Mouse (Mus musculus) hindbrain, embryonic 13.5 days (tissue): ENCODE measurements around the gene Myadml2. TPM values are rescaled to one million over a fixed set of nuclear protein-coding genes. Genes with fewer than 3 reads are reported as not detected.
"Not testable (repeated sequence)": the region's sequence is repeated elsewhere in the genome, so short reads cannot be mapped to it uniquely, and the experiment has no call there.

ENCODE experiments used
- ATAC-seq: fragments of 200-750 bp; cut with Nextera tagmentation; 2 replicates; pipeline ENCODE4 v1.8.0; 2017; ENCODE audit warnings: moderate TSS enrichment; ENCODE audit not compliant: low FRiP score
- H3K27ac ChIP-seq: fragments of 300-500 bp; sonication (generic); 2 replicates; pipeline ENCODE4 v1.5.1; 2015; ENCODE audit warnings: inconsistent platforms, mild to moderate bottlenecking, moderate library complexity
- H3K27me3 ChIP-seq: fragments of 300-500 bp; sonication (generic); 2 replicates; pipeline ENCODE4 v1.6.1; 2015; ENCODE audit warnings: mild to moderate bottlenecking, inconsistent platforms
- H3K36me3 ChIP-seq: fragments of 300-500 bp; sonication (generic); 2 replicates; pipeline ENCODE4 v1.6.1; 2015; ENCODE audit warnings: mild to moderate bottlenecking, inconsistent platforms
- H3K4me1 ChIP-seq: fragments of 300-500 bp; sonication (generic); replicated peaks from 2 replicates; pipeline ENCODE4 v1.6.1; 2015; ENCODE audit warnings: inconsistent platforms
- H3K4me2 ChIP-seq: fragments of 300-500 bp; sonication (generic); 2 replicates; pipeline ENCODE4 v1.6.1; 2015; ENCODE audit warnings: inconsistent platforms, mild to moderate bottlenecking, moderate library complexity
- H3K4me3 ChIP-seq: fragments of 300-500 bp; sonication (generic); 2 replicates; pipeline ENCODE4 v1.5.1; 2015; ENCODE audit warnings: mild to moderate bottlenecking, inconsistent platforms
- H3K9ac ChIP-seq: fragments of 300-500 bp; sonication (generic); 2 replicates; pipeline ENCODE4 v1.6.1; 2015; ENCODE audit warnings: mild to moderate bottlenecking, inconsistent platforms
- H3K9me3 ChIP-seq: fragments of 300-500 bp; sonication (generic); 2 replicates; pipeline ENCODE4 v1.6.1; 2016; ENCODE audit warnings: inconsistent platforms
- WGBS: fragments of 180-500 bp; shearing (Covaris S2); methylation state at CpG from one replicate; pipeline ENCODE4 v1.1.7; 2015; 5-methylcytosine and 5-hydroxymethylcytosine counted together
- polyA plus RNA-seq: library from polyadenylated mRNA; unstranded; fragments of >200 nt; fragmentation: Nextera tagmentation; extraction: Ambion mirVana; gene quantifications from 2 replicates; pipeline ENCODE4 v1.2.1, GENCODE M21; 2015

Myadml2 gene
- polyA plus RNA-seq, 1 experiment from 2014 or later = 0.77 TPM

DNA sequence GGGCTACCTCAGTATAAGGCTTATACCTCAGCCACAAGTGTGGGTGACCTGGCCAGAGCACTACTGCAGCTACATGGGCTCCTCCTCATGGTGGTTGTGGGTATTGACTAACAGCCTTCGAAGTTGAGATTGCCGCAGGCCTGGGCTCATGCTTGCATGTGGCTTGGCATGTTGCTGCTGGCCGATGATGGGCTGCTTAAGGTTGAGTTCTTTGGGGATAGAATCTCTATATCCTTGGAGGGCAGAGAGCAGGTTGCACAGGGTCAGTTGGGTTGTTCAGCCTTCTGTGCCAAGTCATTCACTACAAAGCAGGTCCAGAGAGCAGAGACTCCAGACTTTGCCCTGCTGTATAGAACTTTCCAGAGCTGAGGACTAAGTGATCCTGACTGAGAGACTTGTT lies 32.0 kb upstream of the Myadml2 start:
- Histone ChIP-seq H3K36me3 (peaks cover 85% of the 10 kb centered on the region), H3K9ac (no peak overlapping the region), H3K4me1 (peaks cover 12% of the 10 kb centered on the region), H3K4me3 (no peak overlapping the region), H3K4me2 (no peak overlapping the region), H3K9me3 (no peaks in the 10 kb centered on the region), H3K27ac (no peak overlapping the region), H3K27me3 (no peaks in the 10 kb centered on the region)
- WGBS = 77% methylated on average over 3 of the region's 3 CpGs
- ATAC-seq = no peak

DNA sequence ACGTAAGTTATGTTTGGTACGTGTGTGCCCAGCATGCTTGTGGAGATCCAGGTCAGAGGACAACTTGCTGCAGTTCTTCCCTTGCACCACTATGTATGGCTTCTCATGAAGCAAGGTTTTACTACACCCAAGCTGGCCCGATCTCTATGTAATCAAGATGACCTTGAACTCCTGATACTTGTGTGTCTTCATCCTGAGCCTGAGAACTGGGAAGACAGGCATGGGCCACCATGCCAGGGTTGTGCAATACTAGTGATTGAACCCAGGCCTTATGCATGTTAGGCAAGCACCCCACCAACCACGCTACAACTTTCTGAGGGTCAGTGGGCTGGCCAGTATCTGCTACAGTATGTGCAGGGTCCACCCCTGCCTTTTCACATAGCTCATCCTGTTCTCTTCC lies 29.0 kb upstream of the Myadml2 start:
- peak overlapping the region; percentile 6; the same call in 1 of the 2 replicates for H3K9ac ChIP-seq
- no peak overlapping the region for H3K27ac ChIP-seq
- no peaks in the 10 kb centered on the region for H3K9me3 ChIP-seq
- peaks cover 26% of the 10 kb centered on the region for H3K4me1 ChIP-seq
- H3K4me2 ChIP-seq = no peak overlapping the region
- no peak overlapping the region for H3K4me3 ChIP-seq
- H3K27me3 ChIP-seq = no peaks in the 10 kb centered on the region
- ATAC-seq = no peak
- 100% methylated on average over 4 of the region's 4 CpGs for WGBS
- H3K36me3 ChIP-seq = peaks cover 56% of the 10 kb centered on the region

DNA sequence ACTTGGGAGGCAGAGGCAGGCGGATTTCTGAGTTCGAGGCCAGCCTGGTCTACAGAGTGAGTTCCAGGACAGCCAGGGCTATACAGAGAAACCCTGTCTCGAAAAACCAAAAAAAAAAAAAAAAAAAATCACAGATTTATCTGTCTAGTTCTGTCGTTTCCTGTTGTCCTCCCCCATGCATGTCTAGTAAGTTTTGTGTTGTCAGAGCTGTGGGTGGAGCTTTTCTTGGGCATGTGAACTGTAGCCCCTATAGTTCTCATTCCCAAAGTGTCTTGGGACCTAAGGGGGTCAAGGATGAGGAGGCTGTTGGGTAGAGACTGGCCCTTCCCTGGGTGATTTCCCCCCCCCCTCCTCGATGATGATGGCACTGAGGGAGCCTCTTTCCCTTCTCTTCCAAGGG lies 27.9 kb upstream of the Myadml2 start:
- 92% methylated on average over 5 of the region's 5 CpGs for WGBS
- H3K9me3 ChIP-seq, H3K27ac ChIP-seq, H3K4me3 ChIP-seq, H3K27me3 ChIP-seq, H3K4me2 ChIP-seq, ATAC-seq: not testable (repeated sequence)
- H3K4me1 ChIP-seq = peaks cover 26% of the 10 kb centered on the region
- H3K36me3 ChIP-seq = peaks cover 49% of the 10 kb centered on the region
- H3K9ac ChIP-seq = peak overlapping the region; percentile 24; the same call in 1 of the 2 replicates

DNA sequence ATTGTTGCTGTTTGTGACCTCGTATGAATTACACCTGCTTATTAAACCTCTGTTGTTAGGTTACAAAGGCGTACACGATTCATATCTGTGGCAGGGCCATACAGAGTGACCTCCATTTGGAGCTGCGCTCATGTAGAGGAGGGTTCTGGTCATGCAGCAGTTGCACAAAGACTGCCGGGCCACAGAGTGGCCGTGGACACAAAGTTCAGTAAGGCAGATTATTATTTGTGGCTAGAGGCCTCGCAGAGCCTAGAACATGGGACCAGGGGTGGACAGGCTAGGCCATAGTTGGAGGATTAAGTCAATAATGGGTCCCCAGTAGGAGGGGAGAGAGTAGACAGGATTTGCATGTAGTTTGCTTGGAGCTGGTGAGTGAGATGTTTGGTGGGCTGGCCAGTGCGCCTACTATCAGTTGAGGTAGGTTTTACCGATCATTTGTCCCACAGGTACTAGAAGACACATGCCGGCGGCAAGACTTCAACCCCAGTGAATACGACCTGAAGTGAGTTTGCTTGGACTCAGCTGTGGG lies 25.7 kb upstream of the Myadml2 start:
- H3K4me2 ChIP-seq = peak overlapping the region; percentile 87
- 0 out of 2 replicates have a peak, but pooled peaks have one; percentile 4 for ATAC-seq
- peaks cover 26% of the 10 kb centered on the region for H3K4me1 ChIP-seq
- H3K4me3 ChIP-seq = peak overlapping the region; percentile 63
- H3K27me3 ChIP-seq = no peaks in the 10 kb centered on the region
- 39% methylated on average over 12 of the region's 12 CpGs for WGBS
- no peaks in the 10 kb centered on the region for H3K9me3 ChIP-seq
- peak overlapping the region; percentile 80 for H3K9ac ChIP-seq
- peak overlapping the region; percentile 90 for H3K27ac ChIP-seq
- H3K36me3 ChIP-seq = peaks cover 27% of the 10 kb centered on the region

DNA sequence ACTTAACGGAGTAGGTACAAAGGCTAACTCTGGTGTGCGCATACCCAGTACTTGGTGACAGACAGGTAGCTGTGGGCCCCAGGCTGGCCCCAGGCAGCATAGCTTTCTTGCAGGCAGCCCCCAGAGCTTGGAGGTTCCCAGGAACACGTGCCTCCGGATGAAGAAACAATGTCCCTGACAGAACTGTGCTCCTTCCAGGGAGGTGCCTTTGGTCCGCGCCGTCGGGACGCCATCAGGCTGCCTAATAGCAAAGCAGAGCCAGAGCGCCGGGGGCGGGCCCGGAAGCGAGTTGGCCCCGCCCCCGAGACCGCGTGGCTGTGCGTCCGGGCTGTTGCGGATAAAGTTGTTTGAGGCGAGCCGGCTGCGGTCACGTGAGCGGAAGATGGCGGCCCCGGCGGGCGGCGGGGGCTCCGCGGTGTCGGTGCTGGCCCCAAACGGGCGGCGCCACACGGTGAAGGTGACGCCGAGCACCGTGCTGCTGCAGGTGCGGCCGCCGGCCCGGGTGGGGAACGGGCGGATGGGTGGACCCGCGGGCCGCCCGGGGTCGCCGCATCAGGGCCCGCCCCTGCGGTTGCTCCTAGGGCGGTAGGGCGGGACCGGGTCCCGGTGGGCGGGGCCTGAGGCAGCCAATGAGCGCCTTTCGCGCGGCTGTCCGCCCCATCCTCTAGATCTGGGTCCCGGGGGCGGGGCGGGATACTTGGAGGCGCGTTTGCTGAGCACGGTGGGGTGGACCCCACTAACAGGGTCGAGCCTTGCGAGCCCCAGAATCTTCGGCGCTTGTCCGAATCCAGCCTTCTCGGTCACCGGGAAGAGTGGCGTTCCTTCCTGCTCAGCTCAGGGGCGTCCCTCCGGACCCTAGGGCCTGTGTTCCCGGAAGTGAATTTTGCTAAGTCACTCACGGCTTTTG lies 25.0 kb upstream of the Myadml2 start, which contains the start of gene Aspscr1:
Aspscr1 (plus strand) TSS at position 287 of the 907 bp plus-strand sequence.
- WGBS = 1% methylated on average over 83 of the region's 83 CpGs

DNA sequence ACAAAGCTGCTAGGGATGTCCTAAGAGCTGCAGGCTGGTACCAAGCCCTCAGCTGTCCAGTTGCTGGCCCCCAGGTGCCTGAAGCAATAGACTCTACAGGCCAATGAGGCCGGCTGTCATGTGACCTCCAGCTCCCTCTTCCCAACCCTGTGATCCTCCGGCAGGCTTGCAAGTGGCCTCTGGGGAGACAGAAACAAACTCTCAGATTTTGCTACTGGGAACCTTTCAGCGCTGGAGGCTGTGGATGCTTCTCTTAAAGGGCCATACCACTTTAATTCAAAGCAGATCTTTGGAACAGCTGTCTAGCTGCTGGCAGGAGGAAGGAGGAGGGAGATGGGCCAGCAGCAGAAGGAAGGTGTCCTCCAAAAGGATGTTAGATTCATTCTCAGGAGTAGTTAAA lies 18.7 kb upstream of the Myadml2 start:
- no peak for ATAC-seq
- 7% methylated on average over 3 of the region's 3 CpGs for WGBS
- Histone ChIP-seq H3K4me2 (no peak overlapping the region), H3K27me3 (peaks cover 39% of the 10 kb centered on the region), H3K27ac (no peak overlapping the region), H3K4me1 (no peaks in the 10 kb centered on the region; the same call in 1 of the 2 replicates), H3K36me3 (no peaks in the 10 kb centered on the region), H3K4me3 (no peak overlapping the region), H3K9me3 (no peaks in the 10 kb centered on the region), H3K9ac (0 out of 2 replicates have a peak overlapping the region, but pooled peaks have one; percentile 43)

More for the DNA sequence above, 25.0 kb upstream of the Myadml2 start, which contains the start of gene Aspscr1:
- H3K4me3 ChIP-seq = peak within 1 kb of the TSS; percentile 63
- H3K27me3 ChIP-seq = no peaks in the 10 kb centered on the region
- H3K27ac ChIP-seq = peak within 1 kb of the TSS; percentile 90
- ATAC-seq = peak; percentile 97
- peak within 1 kb of the TSS; percentile 80 for H3K9ac ChIP-seq
- peaks cover 20% of the 10 kb centered on the region for H3K36me3 ChIP-seq
- peaks cover 26% of the 10 kb centered on the region for H3K4me1 ChIP-seq
- peak within 1 kb of the TSS; percentile 87 for H3K4me2 ChIP-seq
- no peaks in the 10 kb centered on the region for H3K9me3 ChIP-seq

DNA sequence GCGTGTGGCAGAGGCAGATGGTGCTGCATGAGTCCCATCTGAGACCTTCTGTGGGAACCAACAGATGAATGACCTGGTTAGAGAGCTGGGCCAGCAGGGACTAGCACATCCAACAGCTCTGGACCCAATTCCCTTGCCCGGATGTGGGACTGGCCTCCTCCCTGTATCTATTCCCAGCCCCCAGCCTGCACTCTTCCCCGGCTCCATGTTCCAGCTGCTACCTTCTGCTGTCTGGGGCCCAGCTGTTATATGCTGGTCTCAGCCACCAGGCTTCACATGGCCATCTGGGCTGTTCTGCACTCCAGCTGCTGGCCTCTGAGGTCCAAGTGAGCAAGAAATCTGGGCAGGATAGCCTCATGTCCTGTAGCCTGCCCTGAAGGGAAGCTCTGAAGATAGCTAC lies 17.4 kb upstream of the Myadml2 start:
- Histone ChIP-seq H3K9ac (no peak overlapping the region), H3K27ac (no peak overlapping the region), H3K27me3 (peaks cover 51% of the 10 kb centered on the region), H3K4me1 (peaks cover 9% of the 10 kb centered on the region), H3K9me3 (no peaks in the 10 kb centered on the region), H3K4me3 (no peak overlapping the region), H3K36me3 (no peaks in the 10 kb centered on the region), H3K4me2 (no peak overlapping the region)
- ATAC-seq = no peak
- 68% methylated on average over 3 of the region's 3 CpGs for WGBS

DNA sequence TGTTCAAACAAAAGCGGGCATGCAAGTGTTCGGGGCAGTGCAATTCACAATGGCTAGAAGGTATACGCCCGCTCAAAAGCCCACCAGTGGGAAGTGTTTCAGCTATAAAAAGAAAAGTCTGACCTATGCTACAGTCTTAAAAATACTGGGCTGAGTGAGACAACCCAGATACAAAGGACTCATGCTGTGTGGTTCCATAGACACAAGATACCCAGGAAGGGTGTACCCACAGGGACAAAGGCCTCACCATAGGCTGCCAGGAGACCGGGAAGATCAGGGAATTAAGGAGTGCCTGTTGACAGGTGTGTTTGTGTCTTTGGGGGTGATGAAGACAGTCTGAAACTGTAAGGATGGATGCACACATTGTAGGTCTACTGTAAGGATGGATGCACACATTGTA lies 15.8 kb upstream of the Myadml2 start:
- Histone ChIP-seq H3K9me3 (no peaks in the 10 kb centered on the region), H3K4me2 (no peak overlapping the region), H3K27ac (no peak overlapping the region), H3K4me3 (no peak overlapping the region), H3K36me3 (no peaks in the 10 kb centered on the region), H3K4me1 (peaks cover 21% of the 10 kb centered on the region), H3K9ac (no peak overlapping the region), H3K27me3 (peaks cover 68% of the 10 kb centered on the region)
- 70% methylated on average over 5 of the region's 5 CpGs for WGBS
- no peak for ATAC-seq

DNA sequence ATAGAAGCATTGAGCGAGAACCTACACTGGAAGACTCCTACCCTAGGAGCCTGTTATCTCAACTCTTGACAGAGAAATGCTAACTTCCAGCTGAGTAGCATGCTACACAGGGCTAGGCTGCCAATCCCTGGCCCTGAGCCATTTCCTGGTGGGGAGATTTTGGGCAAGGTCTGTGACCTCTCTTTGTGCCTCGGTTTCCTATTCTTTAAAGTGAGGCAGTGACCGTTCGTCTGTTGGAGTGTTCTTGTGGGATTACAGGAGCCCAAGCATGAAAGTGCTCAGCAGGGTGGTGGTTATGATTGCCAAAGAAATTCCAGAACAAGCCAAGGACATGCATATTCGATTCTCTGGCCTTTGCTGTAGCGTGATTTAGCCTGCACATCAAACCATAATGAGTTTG lies 14.8 kb upstream of the Myadml2 start:
- H3K9me3 ChIP-seq = no peaks in the 10 kb centered on the region
- peaks cover 21% of the 10 kb centered on the region for H3K4me1 ChIP-seq
- ATAC-seq = no peak
- H3K36me3 ChIP-seq = no peaks in the 10 kb centered on the region
- 49% methylated on average over 6 of the region's 6 CpGs for WGBS
- H3K4me3 ChIP-seq = no peak overlapping the region
- H3K27ac ChIP-seq = no peak overlapping the region
- H3K4me2 ChIP-seq = no peak overlapping the region
- H3K27me3 ChIP-seq = peaks cover 78% of the 10 kb centered on the region
- H3K9ac ChIP-seq = no peak overlapping the region

DNA sequence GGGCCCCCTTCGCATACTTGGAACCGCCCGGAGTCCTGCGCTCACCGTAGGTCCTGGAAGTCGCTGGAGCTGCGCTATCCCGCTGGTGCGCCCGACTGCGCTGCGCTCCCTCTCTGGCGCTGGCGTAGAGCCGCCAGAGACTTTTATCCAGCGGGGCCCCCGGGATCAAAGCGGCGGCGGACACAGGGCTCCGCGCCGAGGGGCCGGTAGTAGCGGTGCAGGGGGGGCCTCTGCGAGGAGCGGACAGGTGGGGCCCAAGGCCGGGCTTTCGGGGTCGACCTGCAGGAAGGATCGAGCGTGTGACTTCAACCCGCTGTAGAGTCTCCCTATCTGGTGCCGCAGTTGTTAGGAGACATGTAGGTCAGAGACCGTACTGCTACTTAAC lies 13.1 kb upstream of the Myadml2 start, which contains the start of gene Notum:
Notum (minus strand) TSS at position 100 of the 385 bp plus-strand sequence.
- Histone ChIP-seq H3K9me3 (no peaks in the 10 kb centered on the region), H3K4me3 (peak within 1 kb of the TSS; percentile 40), H3K9ac (peak within 1 kb of the TSS; percentile 51), H3K36me3 (no peaks in the 10 kb centered on the region), H3K27me3 (peaks cover 94% of the 10 kb centered on the region), H3K4me1 (peaks cover 21% of the 10 kb centered on the region), H3K27ac (no peak within 1 kb of the TSS), H3K4me2 (peak within 1 kb of the TSS; percentile 60)
- no peak for ATAC-seq
- under 1% methylated on average over 35 of the region's 35 CpGs for WGBS

DNA sequence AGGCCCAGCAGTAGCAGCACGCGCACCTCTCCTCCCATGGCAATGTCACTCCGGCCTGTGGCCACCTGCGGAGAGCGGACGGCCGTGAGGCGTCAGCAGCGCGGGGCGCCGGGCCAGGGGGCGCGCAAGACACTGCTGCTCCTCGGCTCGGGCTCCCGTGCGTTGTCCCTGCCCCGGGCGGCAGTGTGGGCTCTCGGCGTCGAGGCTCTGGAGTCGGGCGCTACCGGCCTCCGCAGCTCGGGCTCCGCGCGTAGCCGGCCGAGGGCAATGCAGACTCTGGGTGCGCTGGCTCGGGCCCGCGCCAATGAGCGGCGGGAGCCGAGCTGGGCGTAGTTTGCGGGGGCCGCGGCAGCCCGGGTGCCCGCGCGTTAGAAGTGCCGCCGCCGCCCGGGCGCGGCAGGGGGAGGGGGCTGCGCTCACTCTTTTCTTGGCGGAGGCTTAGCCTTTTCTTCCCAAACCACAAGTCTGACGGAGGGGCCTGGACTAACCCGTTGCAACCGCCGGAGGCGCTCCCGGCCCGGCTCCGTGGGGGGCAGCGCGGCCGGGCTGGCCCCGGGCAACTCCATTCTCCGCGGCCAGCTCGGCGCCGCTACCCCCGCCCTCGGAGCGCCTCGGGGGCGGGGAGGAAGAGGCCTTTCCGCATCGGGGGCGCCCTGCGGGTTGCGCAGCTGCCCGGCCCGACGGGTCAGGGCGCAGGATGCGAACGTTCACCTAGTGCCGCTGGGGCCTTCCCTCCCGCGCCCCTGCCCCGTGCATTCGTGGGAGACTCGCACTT lies 12.5 kb upstream of the Myadml2 start:
- under 1% methylated on average over 93 of the region's 95 CpGs for WGBS
- peaks cover 21% of the 10 kb centered on the region for H3K4me1 ChIP-seq
- no peak overlapping the region for H3K27ac ChIP-seq
- no peaks in the 10 kb centered on the region for H3K9me3 ChIP-seq
- peaks cover 97% of the 10 kb centered on the region for H3K27me3 ChIP-seq
- H3K36me3 ChIP-seq = no peaks in the 10 kb centered on the region
- H3K4me2 ChIP-seq = peak overlapping the region; percentile 60
- ATAC-seq = 0 out of 2 replicates have a peak, but pooled peaks have one; percentile 17
- H3K9ac ChIP-seq = peak overlapping the region; percentile 51
- peak overlapping the region; percentile 40 for H3K4me3 ChIP-seq
